Mouse (Mus musculus): ENCODE data around the gene Csnk2b.
A peak's percentile ranks its signal among the peaks of the same experiment; 100 is the strongest.
"Not testable (repeated sequence)": the region's sequence is repeated elsewhere in the genome, so short reads cannot be mapped to it uniquely, and the experiment has no call there.

Gene Csnk2b

GRCm38 (mm10) chr17:35152121-35152520, 30.3 kb upstream of the Csnk2b start:
- no peak for DNase-seq

GRCm38 (mm10) chr17:35147922-35148639, 26.2 kb upstream of the Csnk2b start:
- DNase-seq = no peak

- DNase-seq = no peak
Observed at GRCm38 (mm10) chr17:35147348-35147747, 25.5 kb upstream of the Csnk2b start.

GRCm38 (mm10) chr17:35146139-35146538, 24.3 kb upstream of the Csnk2b start:
- no peak for DNase-seq

GRCm38 (mm10) chr17:35141971-35142370, 20.1 kb upstream of the Csnk2b start:
- DNase-seq = no peak

- DNase-seq = no peak
Observed at GRCm38 (mm10) chr17:35140490-35140996, 18.7 kb upstream of the Csnk2b start.

- DNase-seq = no peak
Observed at GRCm38 (mm10) chr17:35139269-35139668, 17.4 kb upstream of the Csnk2b start.

- DNase-seq = no peak
Observed at GRCm38 (mm10) chr17:35135591-35136320, 13.9 kb upstream of the Csnk2b start.

- peak; percentile 97 for DNase-seq
Observed at GRCm38 (mm10) chr17:35134801-35135590, 13.1 kb upstream of the Csnk2b start, which contains the start of gene Bag6. TSS of gene Bag6 (plus strand) at chr17:35135178.

- no peak for DNase-seq
Observed at GRCm38 (mm10) chr17:35133517-35133916, 11.7 kb upstream of the Csnk2b start.

- DNase-seq = no peak
Observed at GRCm38 (mm10) chr17:35132174-35132560, 10.3 kb upstream of the Csnk2b start.

GRCm38 (mm10) chr17:35131500-35132173, 9.8 kb upstream of the Csnk2b start, which contains the start of gene Apom:
TSS of gene Apom (minus strand) at chr17:35132050.
- no peak for DNase-seq

- no peak for DNase-seq
Observed at GRCm38 (mm10) chr17:35131038-35131437, 9.2 kb upstream of the Csnk2b start.

GRCm38 (mm10) chr17:35128996-35129395, 7.1 kb upstream of the Csnk2b start:
- no peak for DNase-seq

- DNase-seq = no peak
Observed at GRCm38 (mm10) chr17:35127017-35127416, 5.2 kb upstream of the Csnk2b start.

- DNase-seq = peak; percentile 80
Observed at GRCm38 (mm10) chr17:35126206-35126611, 4.4 kb upstream of the Csnk2b start, which contains the start of gene D17H6S53E. TSS of gene D17H6S53E (plus strand) at chr17:35126373.

- no peak for DNase-seq
Observed at GRCm38 (mm10) chr17:35125578-35125977, 3.7 kb upstream of the Csnk2b start.

GRCm38 (mm10) chr17:35125081-35125480, 3.2 kb upstream of the Csnk2b start:
- no peak for DNase-seq

- not testable (repeated sequence) for DNase-seq
Observed at GRCm38 (mm10) chr17:35124261-35124896, 2.5 kb upstream of the Csnk2b start.

- not testable (repeated sequence) for DNase-seq
Observed at GRCm38 (mm10) chr17:35123287-35123686, 1.4 kb upstream of the Csnk2b start.

- DNase-seq = peak; percentile 98 to 99
Observed at GRCm38 (mm10) chr17:35121143-35121799, 582 bp downstream of the Csnk2b start, which contains the start of gene Gpank1. TSS of gene Gpank1 (plus strand) at chr17:35121455.

Data from cerebellum, postnatal 25 days (tissue).